Mouse (Mus musculus) megakaryocyte, embryonic 14.5 days (primary cell): ENCODE data around the gene Higd1c.

Experiments
- FLI1 ChIP-seq: IDR thresholded peaks from 2 replicates; pipeline ENCODE4 v1.6.1; 2012; ENCODE audit warnings: low read length, inconsistent platforms, mixed read lengths
- GATA1 ChIP-seq: IDR thresholded peaks from 3 replicates; pipeline ENCODE4 v1.6.1; 2012; ENCODE audit warnings: mixed read lengths, low read length, inconsistent platforms, borderline replicate concordance

- TF ChIP-seq GATA1 = no peak
- no peak for TF ChIP-seq FLI1
Measured at GRCm38 (mm10) chr15:100379658-100380057, 15.3 kb downstream of the Higd1c start.
